ENCODE assay signal across 27 mouse cellular contexts in genomic region chr15:82979531-82979930, GRCm38 (mm10).
"Had no signal": no experiment of that assay in that cellular context is flagged by ENCODE, and none has a peak within 500 bp of the region (broad histone marks: within the 10 kb centered on the region; RNA-seq: fewer than 3 reads in every experiment).

No protein-coding gene starts in this region.

- H3K4me2 ChIP-seq: heart, embryonic 12.5 days; hindbrain, embryonic 12.5 days; hindbrain, embryonic 14.5 days; intestine, embryonic 15.5 days; limb, embryonic 12.5 days; liver, embryonic 11.5 days; liver, embryonic 13.5 days had no signal

- H3K4me1 ChIP-seq: liver, embryonic 13.5 days had no signal

- H3K36me3 ChIP-seq: heart, embryonic 10.5 days; heart, embryonic 12.5 days; hindbrain, embryonic 10.5 days; hindbrain, embryonic 12.5 days; intestine, embryonic 15.5 days; limb, embryonic 10.5 days; limb, embryonic 12.5 days; liver, embryonic 13.5 days had no signal

- H3K4me3 ChIP-seq: gastrocnemius, adult 2 months; heart, embryonic 10.5 days; heart, embryonic 12.5 days; hindbrain, embryonic 10.5 days; hindbrain, embryonic 12.5 days; intestine, embryonic 15.5 days; layer of hippocampus, adult 2 months; left cerebral cortex, adult 2 months; limb, embryonic 10.5 days; limb, embryonic 12.5 days; liver, embryonic 13.5 days had no signal

- ATAC-seq: hindbrain, embryonic 16.5 days; inflammation-experienced regulatory T-cells, adult 6 months; intestine, embryonic 15.5 days; intestine, postnatal 0 days had no signal

- H3K9ac ChIP-seq: heart, embryonic 12.5 days; hindbrain, embryonic 12.5 days; hindbrain, embryonic 14.5 days; intestine, embryonic 15.5 days; limb, embryonic 12.5 days; liver, embryonic 13.5 days had no signal

- H3K27ac ChIP-seq: gastrocnemius, adult 2 months; heart, embryonic 10.5 days; hindbrain, embryonic 10.5 days; hindbrain, embryonic 12.5 days; hindbrain, embryonic 14.5 days; intestine, embryonic 15.5 days; layer of hippocampus, adult 2 months; left cerebral cortex, adult 2 months; limb, embryonic 10.5 days; limb, embryonic 12.5 days; liver, embryonic 13.5 days had no signal

- H3K9me3 ChIP-seq: heart, embryonic 10.5 days; heart, embryonic 12.5 days; hindbrain, embryonic 10.5 days; hindbrain, embryonic 12.5 days; intestine, embryonic 15.5 days; limb, embryonic 10.5 days; limb, embryonic 12.5 days; liver, embryonic 13.5 days had no signal

- DNase-seq: gastrocnemius, adult 2 months; gastrocnemius, postnatal 10 days; gastrocnemius, postnatal 25 days; heart, adult 18-20 months; heart, postnatal 10 days; heart, postnatal 4 days; kidney, adult 18-20 months; kidney, adult 8-10 months; kidney, postnatal 10 days; kidney, postnatal 25 days; kidney, postnatal 4 days; liver; liver, embryonic 13.5 days had no signal
